Mouse (Mus musculus): ENCODE results near the gene Shc3.

The Shc3 gene

GRCm38 (mm10) chr13:51420861-51421260, 148.4 kb downstream of the Shc3 start:
- in situ Hi-C loops (cut with MboI; ENCODE audit: low sequenced_read_pairs), result loop anchor here (5.0 to 25.0 kb wide), 3 partner anchors 236 to 474 kb away; partner anchors contain the start of gene Spin1

GRCm38 (mm10) chr13:51419501-51419900, 149.7 kb downstream of the Shc3 start:
- in situ Hi-C loops (cut with MboI; ENCODE audit: low sequenced_read_pairs), result loop anchor here (25.0 kb wide), 1 partner anchor 307 kb away; the partner anchor contains the start of gene Spin1

GRCm38 (mm10) chr13:51418942-51419451, 150.2 kb downstream of the Shc3 start:
- in situ Hi-C loops (cut with MboI; ENCODE audit: low sequenced_read_pairs), result loop anchor here (25.0 kb wide), 1 partner anchor 307 kb away; the partner anchor contains the start of gene Spin1

- in situ Hi-C loops (cut with MboI; ENCODE audit: low sequenced_read_pairs), result loop anchor here (25.0 kb wide), 1 partner anchor 306 kb away; the partner anchor contains the start of gene Spin1
Measured at GRCm38 (mm10) chr13:51418268-51418941, 150.8 kb downstream of the Shc3 start.

GRCm38 (mm10) chr13:51417796-51418195, 151.4 kb downstream of the Shc3 start:
- in situ Hi-C loops (cut with MboI; ENCODE audit: low sequenced_read_pairs), result loop anchor here (25.0 kb wide), 1 partner anchor 305 kb away; the partner anchor contains the start of gene Spin1

GRCm38 (mm10) chr13:51416727-51417126, 152.5 kb downstream of the Shc3 start:
- in situ Hi-C loops (cut with MboI; ENCODE audit: low sequenced_read_pairs), result loop anchor here (25.0 kb wide), 1 partner anchor 304 kb away; the partner anchor contains the start of gene Spin1

GRCm38 (mm10) chr13:51413461-51413860, 155.8 kb downstream of the Shc3 start:
- in situ Hi-C loops (cut with MboI; ENCODE audit: low sequenced_read_pairs), result loop anchor here (25.0 kb wide), 1 partner anchor 301 kb away; the partner anchor contains the start of gene Spin1

GRCm38 (mm10) chr13:51411696-51412430, 157.4 kb downstream of the Shc3 start:
- in situ Hi-C loops (cut with MboI; ENCODE audit: low sequenced_read_pairs), result loop anchor here (25.0 kb wide), 1 partner anchor 300 kb away; the partner anchor contains the start of gene Spin1

GRCm38 (mm10) chr13:51411243-51411642, 158.0 kb downstream of the Shc3 start:
- in situ Hi-C loops (cut with MboI; ENCODE audit: low sequenced_read_pairs), result loop anchor here (25.0 kb wide), 1 partner anchor 299 kb away; the partner anchor contains the start of gene Spin1

- in situ Hi-C loops (cut with MboI; ENCODE audit: low sequenced_read_pairs), result loop anchor here (25.0 kb wide), 1 partner anchor 298 kb away; the partner anchor contains the start of gene Spin1
Measured at GRCm38 (mm10) chr13:51409936-51410481, 159.2 kb downstream of the Shc3 start.

GRCm38 (mm10) chr13:51408519-51409001, 160.7 kb downstream of the Shc3 start, which contains the start of gene S1pr3:
TSS of gene S1pr3 (plus strand) at chr13:51408639.
- in situ Hi-C loops (cut with MboI; ENCODE audit: low sequenced_read_pairs), result loop anchor here (25.0 kb wide), 1 partner anchor 296 kb away; the partner anchor contains the start of gene Spin1

- in situ Hi-C loops (cut with MboI; ENCODE audit: low sequenced_read_pairs), result loop anchor here (25.0 kb wide), 1 partner anchor 295 kb away; the partner anchor contains the start of gene Spin1
Measured at GRCm38 (mm10) chr13:51407541-51408217, 161.5 kb downstream of the Shc3 start.

- in situ Hi-C loops (cut with MboI; ENCODE audit: low sequenced_read_pairs), result loop anchor here (25.0 kb wide), 1 partner anchor 294 kb away; the partner anchor contains the start of gene Spin1
Measured at GRCm38 (mm10) chr13:51405731-51406320, 163.4 kb downstream of the Shc3 start.

GRCm38 (mm10) chr13:51404566-51404965, 164.7 kb downstream of the Shc3 start:
- in situ Hi-C loops (cut with MboI; ENCODE audit: low sequenced_read_pairs), result loop anchor here (25.0 kb wide), 1 partner anchor 292 kb away; the partner anchor contains the start of gene Spin1

- in situ Hi-C loops (cut with MboI; ENCODE audit: low sequenced_read_pairs), result loop anchor here (25.0 kb wide), 1 partner anchor 289 kb away; the partner anchor contains the start of gene Spin1
Measured at GRCm38 (mm10) chr13:51400736-51401501, 168.3 kb downstream of the Shc3 start.

GRCm38 (mm10) chr13:51400186-51400719, 169.0 kb downstream of the Shc3 start:
- in situ Hi-C loops (cut with MboI; ENCODE audit: low sequenced_read_pairs), result loop anchor here (25.0 kb wide), 1 partner anchor 288 kb away; the partner anchor contains the start of gene Spin1

- in situ Hi-C loops (cut with MboI; ENCODE audit: low sequenced_read_pairs), result no loop called here
Measured at GRCm38 (mm10) chr13:51399562-51399961, 169.7 kb downstream of the Shc3 start.

- in situ Hi-C loops (cut with MboI; ENCODE audit: low sequenced_read_pairs), result no loop called here
Measured at GRCm38 (mm10) chr13:51397861-51398260, 171.4 kb downstream of the Shc3 start.
